Mouse (Mus musculus) ES-Bruce4 (cell line): ENCODE measurements around the gene Gm28891.
"Not testable (repeated sequence)": the region's sequence is repeated elsewhere in the genome, so short reads cannot be mapped to it uniquely, and the experiment has no call there.

Experiments used
- CTCF ChIP-seq: IDR thresholded peaks from one replicate; pipeline ENCODE4 v1.8.1; 2011; ENCODE audit warnings: low read depth, low read length
- POLR2A ChIP-seq: IDR thresholded peaks from one replicate; pipeline ENCODE4 v1.8.1; 2011; ENCODE audit warnings: low read length; ENCODE audit not compliant: insufficient read depth

DNA sequence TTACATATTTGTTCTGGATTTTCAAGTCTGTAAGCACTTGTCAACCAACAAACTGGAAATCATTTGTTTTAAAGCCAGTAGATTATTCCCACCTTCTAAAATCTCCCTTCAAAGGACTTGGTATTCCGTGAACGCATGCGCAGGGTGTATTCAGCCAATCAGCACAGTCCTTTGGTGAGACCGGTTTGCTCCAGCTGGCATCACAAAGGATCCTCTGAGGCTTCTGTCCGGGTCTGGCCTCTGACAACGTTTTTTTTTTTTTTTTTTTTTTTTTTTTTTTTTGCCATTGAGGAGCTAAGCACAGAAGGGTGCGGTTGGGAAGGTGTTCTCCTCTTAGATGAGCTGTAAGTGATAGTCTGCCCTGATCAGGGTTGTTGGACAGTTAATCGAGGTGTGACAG, at the start of gene Gm28891:
- TF ChIP-seq CTCF, POLR2A: not testable (repeated sequence)
